10 mouse cellular contexts compared by ENCODE assay signal in the genomic region with DNA sequence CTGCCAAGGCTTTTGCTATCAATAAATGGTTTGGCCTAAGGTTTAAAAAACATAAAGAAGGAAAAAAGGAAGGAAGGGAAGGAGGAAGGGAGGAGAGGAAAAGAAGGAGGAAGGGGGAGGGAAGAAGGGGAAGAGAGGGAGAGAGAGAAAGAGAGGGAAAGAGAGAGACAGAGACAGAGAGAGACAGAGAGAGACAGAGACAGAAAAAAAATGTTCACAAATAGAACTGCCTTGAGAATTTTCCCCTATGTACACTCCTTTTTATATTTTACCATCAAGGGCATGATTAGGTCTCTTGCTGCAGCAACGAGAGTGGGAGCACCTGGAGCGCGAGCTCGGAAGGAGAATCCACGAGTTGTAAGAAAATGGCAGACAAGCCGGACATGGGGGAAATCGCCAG. TPM values are rescaled to one million over a fixed set of nuclear protein-coding genes. Genes with fewer than 3 reads are reported as not detected.
DNase-seq lines count a peak whose midpoint lies in the region; ATAC-seq and TF ChIP-seq lines count a peak whose summit lies in the region.
"Had no signal": no experiment of that assay in that cellular context is flagged by ENCODE, and none has a peak within 500 bp of the region (broad histone marks: within the 10 kb centered on the region; RNA-seq: fewer than 3 reads in every experiment).

Gene Gm9844 (plus strand): TSS at position 301 of the 400 bp plus-strand sequence.

- TF ChIP-seq CTCF in heart, adult 2 months (IDR thresholded peaks at IDR 0.05): no peak
- no peak for TF ChIP-seq CTCF in testis, adult 2 months (IDR thresholded peaks at IDR 0.05; ENCODE audit: control insufficient read depth, insufficient read depth, insufficient replicate concordance, low read depth, low read length)

- H3K4me2 ChIP-seq in limb, embryonic 13.5 days (replicated peaks): no peak within 1 kb of the TSS
- H3K4me2 ChIP-seq in stomach, embryonic 15.5 days: no peak within 1 kb of the TSS

- no peak for DNase-seq in heart, embryonic 10.5 days (ENCODE audit: low spot score)
- no peak for DNase-seq in heart, adult 2 months
- no peak for DNase-seq in testis, postnatal 10 days (ENCODE audit: low spot score)
- DNase-seq in frontal cortex, postnatal 14 days (ENCODE audit: low spot score in 2 of 2): no peak
- no peak for DNase-seq in gastrocnemius, postnatal 14 days
- DNase-seq: cerebellum, adult 18-20 months; thymus, postnatal 14 days had no signal

- H3K9ac ChIP-seq in heart, adult 2 months (ENCODE audit: low read depth, low read length): no peak within 1 kb of the TSS
- no peak within 1 kb of the TSS for H3K9ac ChIP-seq in limb, embryonic 13.5 days
- no peak within 1 kb of the TSS for H3K9ac ChIP-seq in stomach, embryonic 15.5 days

- peaks cover 2% of the 10 kb centered on the region; the same call in 1 of the 2 replicates for H3K27me3 ChIP-seq in heart, embryonic 10.5 days (ENCODE audit: insufficient read depth, poor library complexity, severe bottlenecking)
- no peaks in the 10 kb centered on the region for H3K27me3 ChIP-seq in heart, adult 2 months (ENCODE audit: control insufficient read depth, insufficient read depth, low read length)
- no peaks in the 10 kb centered on the region for H3K27me3 ChIP-seq in testis, adult 2 months (ENCODE audit: control insufficient read depth, insufficient read depth, low read length)
- peaks cover 4% of the 10 kb centered on the region; the same call in 1 of the 2 replicates for H3K27me3 ChIP-seq in limb, embryonic 13.5 days
- no peaks in the 10 kb centered on the region for H3K27me3 ChIP-seq in stomach, embryonic 15.5 days (replicated peaks)

- WGBS in heart, embryonic 10.5 days: 83% methylated on average over 7 of the region's 7 CpGs
- 73% methylated on average over 7 of the region's 7 CpGs for WGBS in heart, adult 2 months
- WGBS in limb, embryonic 13.5 days: 83% methylated on average over 7 of the region's 7 CpGs
- WGBS in stomach, embryonic 15.5 days: 77% methylated on average over 7 of the region's 7 CpGs

- no peaks in the 10 kb centered on the region for H3K9me3 ChIP-seq in heart, embryonic 10.5 days
- no peaks in the 10 kb centered on the region for H3K9me3 ChIP-seq in limb, embryonic 13.5 days
- no peaks in the 10 kb centered on the region for H3K9me3 ChIP-seq in stomach, embryonic 15.5 days

- no peak within 1 kb of the TSS for H3K27ac ChIP-seq in heart, embryonic 10.5 days
- no peak within 1 kb of the TSS for H3K27ac ChIP-seq in heart, adult 2 months
- no peak within 1 kb of the TSS for H3K27ac ChIP-seq in testis, adult 2 months (ENCODE audit: control insufficient read depth, insufficient read depth, low read depth, low read length)
- H3K27ac ChIP-seq in limb, embryonic 13.5 days: no peak within 1 kb of the TSS
- H3K27ac ChIP-seq in stomach, embryonic 15.5 days: no peak within 1 kb of the TSS

- no peaks in the 10 kb centered on the region for H3K36me3 ChIP-seq in heart, embryonic 10.5 days
- no peaks in the 10 kb centered on the region for H3K36me3 ChIP-seq in heart, adult 2 months (ENCODE audit: control insufficient read depth, insufficient read depth, low read length)
- H3K36me3 ChIP-seq in testis, adult 2 months (ENCODE audit: control insufficient read depth, insufficient read depth, low read length): no peaks in the 10 kb centered on the region; the same call in 1 of the 2 replicates
- no peaks in the 10 kb centered on the region for H3K36me3 ChIP-seq in limb, embryonic 13.5 days
- H3K36me3 ChIP-seq in stomach, embryonic 15.5 days: no peaks in the 10 kb centered on the region

- ATAC-seq in limb, embryonic 13.5 days (ENCODE audit: low FRiP score, low read depth): no peak
- ATAC-seq in stomach, embryonic 15.5 days (ENCODE audit: insufficient read depth, low FRiP score, low read depth): no peak

- intact Hi-C loops in heart, adult 2 months (cut with DNase I): no loop called here
- intact Hi-C loops in gastrocnemius, postnatal 14 days (cut with DNase I; ENCODE audit: low total_unique reads): no loop called here

- H3K79me2 ChIP-seq in heart, adult 2 months (replicated peaks; ENCODE audit: control insufficient read depth, insufficient read depth, low read length): no peaks in the 10 kb centered on the region

- TF ChIP-seq EP300 in heart, adult 2 months (IDR thresholded peaks at IDR 0.05; ENCODE audit: insufficient read depth, low read depth, low read length): no peak

- H3K4me1 ChIP-seq in heart, embryonic 10.5 days: peaks cover 2% of the 10 kb centered on the region; the same call in 1 of the 2 replicates
- H3K4me1 ChIP-seq in heart, adult 2 months (ENCODE audit: control insufficient read depth, insufficient read depth, low read length): no peaks in the 10 kb centered on the region
- no peaks in the 10 kb centered on the region for H3K4me1 ChIP-seq in testis, adult 2 months (ENCODE audit: control insufficient read depth, insufficient read depth, low read length)
- H3K4me1 ChIP-seq in limb, embryonic 13.5 days: no peaks in the 10 kb centered on the region
- no peaks in the 10 kb centered on the region for H3K4me1 ChIP-seq in stomach, embryonic 15.5 days

- no peak within 1 kb of the TSS for H3K4me3 ChIP-seq in heart, embryonic 10.5 days
- no peak within 1 kb of the TSS for H3K4me3 ChIP-seq in heart, adult 2 months
- H3K4me3 ChIP-seq in testis, adult 2 months (ENCODE audit: control insufficient read depth, low read depth, low read length): no peak within 1 kb of the TSS
- H3K4me3 ChIP-seq in limb, embryonic 13.5 days: no peak within 1 kb of the TSS
- H3K4me3 ChIP-seq in stomach, embryonic 15.5 days (replicated peaks): no peak within 1 kb of the TSS

- no peak for TF ChIP-seq POLR2A in heart, adult 2 months (IDR thresholded peaks at IDR 0.05; ENCODE audit: insufficient read depth, low read depth, low read length)
- TF ChIP-seq POLR2A in testis, adult 2 months (IDR thresholded peaks at IDR 0.05; ENCODE audit: control insufficient read depth, low read depth, low read length): no peak

RNA-seq across cellular contexts. Expression of gene Gm9844, which starts in this region (rescaled TPM):
- 10.0 and 15.0 TPM in 2 replicates for polyA plus RNA-seq in heart, embryonic 10.5 days (2016; fragmentation: Nextera tagmentation; extraction: Ambion mirVana)
- total RNA-seq in heart, adult 2 months (2021): not detected
- polyA plus RNA-seq in heart, adult 2 months (2012; rRNA removed): 0.67 and 0.68 TPM in 2 replicates
- 13.6 and 13.8 TPM in 2 replicates for polyA plus RNA-seq in testis, adult 2 months (2012; rRNA removed)
- 19.5 and 23.9 TPM in 2 replicates for polyA plus RNA-seq in limb, embryonic 13.5 days (2015; fragmentation: Nextera tagmentation; extraction: Ambion mirVana)
- 13.5 and 34.6 TPM in 2 replicates for polyA plus RNA-seq in stomach, embryonic 15.5 days (2015; fragmentation: Nextera tagmentation; extraction: Ambion mirVana)
- total RNA-seq in gastrocnemius, postnatal 14 days (2021): 1 to 10 TPM in 1 of 2 experiments, not detected in 1; 1.0 TPM
